Mouse (Mus musculus) layer of hippocampus, adult 9-10 months (tissue): ENCODE data around the gene Ghrl.
"Not testable (repeated sequence)": the region's sequence is repeated elsewhere in the genome, so short reads cannot be mapped to it uniquely, and the experiment has no call there.

ENCODE experiments used
- DNase-seq: peaks from one replicate; pipeline ENCODE4 v3.0.0; 2022; ENCODE audit warnings: low spot score

Ghrl gene

GRCm38 (mm10) chr6:113719878-113720277 lies at the start of gene Ghrl:
Ghrl (minus strand) TSS chr6:113719880.
- no peak for DNase-seq

DNA sequence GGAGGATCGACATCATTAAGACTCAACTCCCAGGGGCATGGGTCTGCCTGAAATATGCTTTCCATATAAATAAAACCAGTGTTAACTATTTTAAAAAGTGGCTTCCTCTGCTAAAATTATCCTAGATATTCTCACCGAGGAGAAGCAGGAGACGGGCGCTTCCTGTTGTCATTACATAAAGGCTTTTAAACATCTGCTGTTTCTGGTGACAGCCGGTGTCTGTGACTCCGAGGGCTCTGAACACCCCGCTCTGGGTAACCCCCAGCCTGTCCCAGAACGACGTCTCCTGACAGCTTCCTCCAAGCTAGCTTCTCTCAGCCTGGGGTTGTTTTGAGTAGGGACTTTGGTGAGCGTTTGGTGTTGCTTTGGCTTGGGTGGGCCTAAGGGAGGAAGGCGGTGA lies 49.1 kb upstream of the Ghrl start:
- no peak for DNase-seq

DNA sequence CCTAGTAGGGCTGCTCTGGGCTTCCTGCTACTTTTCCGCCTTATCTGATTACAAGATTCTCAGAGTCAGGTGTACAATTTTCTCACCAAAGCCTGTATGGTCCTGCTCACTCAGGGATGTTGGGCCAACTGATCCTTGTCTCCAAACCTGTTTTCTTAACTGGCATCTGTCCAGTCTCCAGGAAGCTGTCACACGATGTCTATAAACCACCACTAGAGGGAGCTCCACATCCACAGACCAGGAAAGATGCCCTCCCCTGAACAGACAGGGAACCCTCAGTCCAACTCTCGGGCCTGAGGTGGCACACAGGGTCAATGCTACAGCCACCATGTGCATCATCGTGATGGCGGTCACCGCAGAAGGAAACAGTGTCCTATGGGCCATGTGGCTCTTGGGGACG lies 42.0 kb upstream of the Ghrl start:
- peak; percentile 60 for DNase-seq

DNA sequence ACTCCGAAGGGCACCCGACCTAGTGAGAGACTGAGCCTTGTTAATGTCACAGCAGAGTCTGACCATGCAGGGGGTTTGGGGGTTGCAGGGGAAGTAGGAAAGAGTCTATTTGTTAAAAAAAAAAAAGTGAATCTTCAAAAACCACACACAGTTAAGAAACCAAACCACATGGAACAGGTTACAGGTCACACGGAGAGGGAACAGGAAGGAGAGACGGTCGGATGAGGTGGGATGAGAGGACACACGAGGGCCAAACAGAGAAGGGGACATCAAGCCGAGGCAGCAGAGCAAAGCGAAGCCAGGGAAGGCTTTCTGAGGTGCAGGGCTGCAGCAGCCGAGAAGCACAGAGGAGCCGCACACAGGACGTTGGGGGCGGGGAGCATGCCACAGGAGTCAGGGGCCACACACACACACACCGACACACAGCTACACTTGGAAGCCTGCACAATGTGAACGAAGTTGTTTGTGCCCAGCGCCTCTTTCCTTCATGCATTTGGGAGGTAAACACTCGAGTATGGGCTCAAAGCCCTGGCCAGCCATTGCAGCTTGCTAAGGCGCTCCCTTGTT lies 29.5 kb upstream of the Ghrl start:
- no peak for DNase-seq

DNA sequence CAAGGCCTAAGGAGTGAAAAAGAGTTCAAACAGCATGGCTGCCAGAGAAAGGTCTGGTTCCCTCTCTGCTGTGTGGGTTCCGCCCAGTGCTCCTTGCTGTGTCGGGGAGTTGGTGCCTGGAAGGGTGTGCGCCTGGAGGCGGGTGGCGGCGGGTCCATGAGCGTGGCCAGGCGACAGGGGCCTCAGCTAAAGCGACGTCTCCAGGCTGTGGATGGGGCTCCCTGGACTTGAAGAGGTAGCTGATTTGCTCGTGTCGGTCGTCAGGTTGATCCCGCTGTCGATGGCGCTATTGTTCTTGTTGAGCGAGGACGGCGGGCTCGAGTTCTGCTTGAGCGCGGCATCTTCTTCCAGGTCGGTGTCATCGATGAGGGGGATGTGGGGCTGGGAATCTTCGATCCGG lies 28.7 kb upstream of the Ghrl start:
- DNase-seq, result no peak

- DNase-seq, result no peak
These were observed 27.6 kb upstream of the Ghrl start for GRCm38 (mm10) chr6:113747284-113747683.

GRCm38 (mm10) chr6:113745117-113745516 lies 25.4 kb upstream of the Ghrl start:
- DNase-seq, result no peak

GRCm38 (mm10) chr6:113743111-113743510 lies 23.4 kb upstream of the Ghrl start:
- DNase-seq, result no peak

GRCm38 (mm10) chr6:113742321-113742720 lies 22.6 kb upstream of the Ghrl start:
- no peak for DNase-seq

- no peak for DNase-seq
These were observed 21.7 kb upstream of the Ghrl start for GRCm38 (mm10) chr6:113741425-113741824.

- peak; percentile 51 for DNase-seq
These were observed 20.8 kb upstream of the Ghrl start, which contains the start of gene Sec13 for GRCm38 (mm10) chr6:113740236-113741217. Sec13 (minus strand) TSS chr6:113740743.

DNA sequence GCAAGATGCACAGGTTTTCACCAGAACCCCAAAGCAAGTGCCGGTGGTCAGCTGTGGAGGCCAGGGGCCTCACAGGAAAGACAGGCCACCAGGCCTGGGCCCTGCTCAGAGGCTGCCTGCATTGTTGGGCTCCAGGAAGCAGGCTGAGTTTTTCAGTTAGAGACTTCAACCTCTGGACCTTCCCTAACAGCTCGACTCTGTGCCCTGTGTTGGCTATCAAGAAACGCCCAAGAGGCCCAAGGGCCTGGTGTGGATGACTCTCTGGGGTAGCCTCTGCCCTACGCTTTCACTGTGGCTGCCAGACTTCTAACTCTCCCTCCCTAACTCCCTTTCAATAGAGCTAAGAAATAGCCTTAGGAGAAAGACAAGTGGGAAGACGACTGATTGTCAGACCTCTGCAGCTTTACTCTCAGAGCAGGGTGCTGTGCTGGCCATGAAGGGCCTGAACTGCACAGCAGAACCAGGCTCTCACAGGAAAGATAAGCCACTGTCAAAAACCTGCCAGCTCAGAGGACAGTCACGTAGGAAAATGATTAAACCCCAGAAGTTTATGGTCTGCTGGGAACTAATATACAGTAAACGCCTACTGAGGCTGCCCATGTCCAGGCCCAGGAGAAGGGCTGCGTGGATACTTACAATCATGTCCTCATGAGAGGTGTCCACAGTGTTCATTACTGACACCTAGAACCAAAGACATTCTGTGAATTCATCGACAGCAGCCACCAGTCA lies 17.8 kb upstream of the Ghrl start:
- no peak for DNase-seq

- DNase-seq, result no peak
These were observed 11.6 kb upstream of the Ghrl start for GRCm38 (mm10) chr6:113731296-113731695.

DNA sequence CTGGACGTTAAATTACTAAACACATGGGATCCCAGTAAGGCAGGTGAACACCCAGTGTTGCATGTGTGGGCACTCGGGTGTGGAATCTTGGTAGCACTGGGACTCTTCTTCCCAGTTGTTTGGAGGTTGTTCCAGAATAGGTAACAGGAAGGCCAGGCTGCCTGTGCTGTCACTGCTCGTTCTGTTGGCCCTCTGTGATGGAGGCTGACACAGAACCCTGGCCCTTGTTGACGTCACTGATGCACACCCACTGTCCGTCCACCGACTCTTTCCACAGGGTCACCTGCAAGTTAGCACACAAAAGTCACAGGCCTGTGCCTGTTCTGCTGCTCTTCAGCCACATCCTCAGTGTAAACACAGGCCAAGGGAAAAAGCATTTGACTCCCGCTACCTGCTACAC lies 8.5 kb upstream of the Ghrl start:
- DNase-seq, result no peak

DNA sequence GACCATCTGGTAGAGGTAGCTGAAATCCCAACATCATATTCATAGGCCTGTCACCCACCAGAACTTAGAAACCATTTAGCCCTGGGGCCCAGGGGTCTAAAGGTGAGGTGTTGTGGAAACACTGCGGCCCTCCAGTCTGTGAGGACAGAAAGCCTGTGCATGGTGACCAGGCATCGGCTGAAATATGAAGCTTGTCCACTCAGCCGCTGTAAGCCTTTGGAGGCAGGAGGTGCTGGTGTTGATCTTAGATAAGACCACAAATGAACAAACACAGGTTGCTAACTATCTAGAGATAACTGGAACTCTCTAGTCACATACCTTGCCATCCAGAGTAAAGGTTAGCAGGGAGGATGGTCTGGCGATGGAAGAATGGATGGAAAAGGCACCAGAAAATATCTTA lies 1.4 kb upstream of the Ghrl start:
- DNase-seq, result no peak

DNA sequence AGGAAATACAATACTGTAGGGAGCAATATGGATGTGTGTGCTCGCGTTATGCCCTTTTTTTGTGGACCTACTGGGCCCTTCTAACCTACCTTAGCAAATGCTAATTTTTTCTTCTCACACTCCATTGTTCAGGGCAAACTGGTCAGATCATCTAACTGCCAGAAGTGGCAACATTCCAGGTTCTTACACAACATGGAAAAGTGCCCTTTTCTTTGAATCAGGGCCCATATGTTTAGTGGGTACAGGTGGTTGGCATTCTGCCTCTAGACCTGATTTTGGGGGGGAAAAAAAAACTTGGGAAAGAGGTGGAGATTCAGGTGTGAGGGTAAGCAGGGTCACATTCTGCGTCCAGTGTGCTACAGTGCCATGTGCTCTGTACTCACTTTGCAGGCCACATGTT lies 2.1 kb downstream of the Ghrl start:
- DNase-seq, result no peak

DNA sequence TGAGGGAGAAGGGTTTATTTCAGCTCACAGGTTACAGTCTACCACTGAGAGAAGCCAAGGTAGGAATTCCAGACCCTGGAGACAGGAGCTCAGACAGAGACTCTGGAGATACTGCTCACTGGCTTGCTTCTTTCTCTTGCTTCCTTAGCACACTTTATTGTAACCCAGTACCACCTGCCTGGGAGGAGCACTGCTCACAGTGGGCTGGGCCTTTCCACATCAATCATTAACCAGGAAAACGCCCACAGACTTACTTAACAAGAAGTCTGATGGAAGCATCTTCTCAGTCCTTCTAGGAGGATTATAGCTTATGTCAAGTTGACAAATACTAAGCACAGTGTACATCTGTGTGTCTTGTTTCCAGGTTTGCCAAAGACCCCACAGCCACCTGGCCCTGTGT lies 4.9 kb downstream of the Ghrl start:
- DNase-seq, result no peak

DNA sequence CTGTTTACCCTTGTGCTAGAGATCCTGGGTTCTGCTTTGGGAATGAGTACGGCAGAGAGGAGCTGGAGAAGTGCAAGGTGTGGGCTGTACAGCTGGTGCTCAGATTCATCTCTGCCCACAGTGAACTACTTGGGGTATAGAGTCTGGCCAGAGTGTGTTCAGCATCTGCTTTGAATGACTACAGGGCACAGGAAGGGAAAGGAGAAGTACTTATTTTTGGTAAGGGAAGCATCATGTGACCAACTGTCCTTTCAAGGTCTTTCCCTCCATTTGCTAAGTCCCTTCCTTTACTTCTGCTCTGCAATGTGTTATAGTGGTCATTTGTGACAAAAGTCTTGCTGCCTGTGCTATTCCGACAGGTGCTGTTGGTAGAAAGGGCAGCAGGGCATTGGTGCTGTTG lies 5.4 kb downstream of the Ghrl start:
- peak; percentile 24 for DNase-seq

GRCm38 (mm10) chr6:113713389-113713788 lies 6.3 kb downstream of the Ghrl start:
- not testable (repeated sequence) for DNase-seq

- DNase-seq, result no peak
These were observed 7.0 kb downstream of the Ghrl start for GRCm38 (mm10) chr6:113712718-113713117.

- no peak for DNase-seq
These were observed 22.2 kb downstream of the Ghrl start for GRCm38 (mm10) chr6:113697222-113698205.
